Mouse (Mus musculus) frontal cortex, postnatal 36 days (tissue): ENCODE results near the gene Itpr2.
A peak's percentile ranks its signal among the peaks of the same experiment; 100 is the strongest.

Source experiments
- DNase-seq, 2 experiments: peaks; one replicate each; pipeline ENCODE4 v3.0.0; 2022; ENCODE audit warnings: low spot score in 2 of 2

Itpr2 gene

DNA sequence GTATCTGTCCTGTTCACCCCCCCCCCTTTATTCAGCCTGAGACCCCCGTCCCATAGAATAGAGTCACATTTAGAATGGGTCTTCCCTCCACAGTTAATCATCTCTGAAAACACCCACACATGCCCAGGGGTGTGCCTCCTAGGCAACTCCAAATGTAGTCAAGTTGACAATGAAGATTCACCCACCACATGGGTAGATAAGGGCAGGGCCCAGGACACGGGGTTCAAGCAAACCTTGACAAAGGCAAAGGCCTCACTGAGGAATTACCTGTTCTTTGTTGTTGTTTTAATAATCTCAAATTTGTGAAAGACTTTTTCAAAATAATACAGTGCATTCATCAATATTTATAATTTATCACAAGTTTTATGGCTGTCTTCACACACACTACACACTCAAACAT, 2.4 kb upstream of the Itpr2 start:
- DNase-seq: no peak

DNA sequence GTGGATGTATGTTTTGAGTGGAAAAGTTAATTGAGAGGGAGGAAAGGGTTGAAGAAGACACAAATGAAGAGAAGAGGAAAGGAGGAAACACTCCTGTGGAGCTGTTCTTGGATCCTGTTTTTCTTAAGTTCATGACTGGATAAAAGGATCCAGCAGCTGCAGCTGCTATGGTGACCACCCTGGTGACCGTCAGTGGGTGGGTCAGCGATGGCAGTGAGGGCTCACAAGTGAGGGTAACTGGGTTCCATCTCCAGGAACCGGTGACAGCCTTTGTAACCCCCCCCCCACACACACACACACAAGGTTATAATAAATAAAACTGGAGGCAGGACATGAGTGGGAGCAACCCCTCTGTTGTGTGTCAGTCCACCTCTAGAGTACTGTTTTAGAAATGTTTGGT, 833 bp upstream of the Itpr2 start:
- no peak for DNase-seq

DNA sequence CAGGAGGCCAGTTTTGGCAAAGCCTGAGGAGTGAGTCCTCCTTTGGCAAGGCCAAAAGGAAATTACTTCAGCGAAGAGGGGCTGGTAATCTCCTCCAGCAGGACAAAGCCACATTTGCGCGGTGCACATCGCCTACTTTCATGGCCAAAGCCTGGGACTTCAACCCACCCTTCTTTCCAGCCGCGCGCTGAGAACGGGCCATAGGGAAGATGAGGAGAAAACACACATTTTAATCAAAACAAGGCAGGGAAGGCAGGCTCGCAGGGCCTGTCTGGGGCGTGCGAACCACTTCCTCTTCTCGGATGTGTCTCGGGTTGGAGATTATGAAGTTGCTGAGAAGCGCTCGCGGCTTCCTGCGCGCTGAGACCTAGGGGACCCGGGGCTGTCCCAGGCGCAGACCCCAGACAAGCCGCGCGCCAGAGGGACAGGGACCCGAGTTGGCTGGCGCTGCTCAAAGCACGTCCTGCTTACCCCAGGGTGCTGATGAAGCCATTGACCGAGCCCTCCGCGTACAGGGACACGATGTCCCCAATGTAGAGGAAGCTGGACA, 632 bp downstream of the Itpr2 start:
- DNase-seq: peak; percentile 3 to 22

- DNase-seq: no peak
Measured at GRCm38 (mm10) chr6:146500771-146501170, 1.3 kb downstream of the Itpr2 start.

GRCm38 (mm10) chr6:146500206-146500605, 1.8 kb downstream of the Itpr2 start:
- peak in 1 of 2 experiments; percentile 5 for DNase-seq

GRCm38 (mm10) chr6:146499566-146499965, 2.5 kb downstream of the Itpr2 start:
- DNase-seq: no peak

GRCm38 (mm10) chr6:146498416-146498815, 3.6 kb downstream of the Itpr2 start:
- no peak for DNase-seq

DNA sequence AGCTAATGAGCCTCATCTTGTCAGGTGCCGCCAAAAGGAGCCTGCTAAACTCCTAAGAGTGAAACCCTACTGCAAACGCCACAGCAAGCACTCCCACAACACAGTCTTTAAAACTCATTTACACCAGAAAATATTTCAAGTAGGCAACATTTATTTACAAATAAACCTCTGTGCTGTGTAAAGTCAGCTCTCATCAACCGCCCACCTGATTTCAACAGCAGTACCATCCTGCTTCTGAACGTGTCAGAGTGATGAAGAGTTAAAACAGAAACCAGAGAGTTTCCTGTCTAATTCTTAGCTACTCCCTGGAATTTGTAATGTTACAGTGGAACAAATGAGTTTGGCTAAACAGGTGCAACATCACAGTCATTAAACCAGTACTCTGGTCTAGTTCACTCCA, 4.2 kb downstream of the Itpr2 start:
- no peak for DNase-seq

DNA sequence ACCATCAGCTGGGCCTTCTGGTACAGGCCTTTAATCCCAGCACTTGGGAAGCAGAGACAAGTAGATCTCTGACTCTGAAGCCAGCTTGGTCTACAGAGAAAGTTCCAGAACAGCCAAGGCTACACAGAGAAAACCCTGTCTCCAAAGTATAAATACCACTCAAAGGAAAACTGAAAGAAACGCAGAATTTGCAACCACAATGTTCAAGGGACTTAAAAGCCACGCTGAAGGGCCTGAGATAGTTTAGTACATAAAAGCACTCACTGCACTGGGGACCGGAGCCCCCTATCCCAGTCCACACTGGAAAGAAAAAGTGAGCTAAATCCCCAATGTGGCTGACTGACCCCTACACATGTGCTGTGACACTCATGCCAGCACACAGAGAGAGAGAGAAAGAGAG, 4.6 kb downstream of the Itpr2 start:
- DNase-seq: no peak

- no peak for DNase-seq
Measured at GRCm38 (mm10) chr6:146491680-146492079, 10.3 kb downstream of the Itpr2 start.

DNA sequence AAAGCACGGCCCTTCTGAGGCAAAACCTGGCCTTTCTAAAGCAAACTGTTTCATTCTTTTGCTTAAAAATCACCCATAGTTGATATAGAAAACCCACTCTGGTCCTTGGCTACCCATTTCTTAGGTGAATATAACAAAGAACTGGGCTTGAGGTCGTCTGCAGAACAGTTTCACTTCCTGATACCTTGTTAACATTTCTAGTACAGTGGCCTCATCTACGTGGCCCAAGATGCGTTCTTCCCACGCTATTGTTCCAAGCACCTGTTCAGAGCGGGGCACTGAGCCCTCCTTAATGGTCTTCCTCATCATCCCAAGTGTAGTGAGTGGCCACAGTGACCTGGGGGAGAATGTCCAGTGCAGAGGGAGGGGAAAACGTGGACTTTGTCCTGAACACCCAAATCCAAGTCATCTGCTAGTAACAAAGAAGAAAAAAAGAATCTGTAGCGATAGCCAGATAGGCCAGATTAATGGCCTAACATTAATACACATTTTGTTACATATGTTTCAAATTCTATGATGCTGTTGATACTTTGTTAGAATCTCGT, 11.5 kb downstream of the Itpr2 start:
- no peak for DNase-seq

DNA sequence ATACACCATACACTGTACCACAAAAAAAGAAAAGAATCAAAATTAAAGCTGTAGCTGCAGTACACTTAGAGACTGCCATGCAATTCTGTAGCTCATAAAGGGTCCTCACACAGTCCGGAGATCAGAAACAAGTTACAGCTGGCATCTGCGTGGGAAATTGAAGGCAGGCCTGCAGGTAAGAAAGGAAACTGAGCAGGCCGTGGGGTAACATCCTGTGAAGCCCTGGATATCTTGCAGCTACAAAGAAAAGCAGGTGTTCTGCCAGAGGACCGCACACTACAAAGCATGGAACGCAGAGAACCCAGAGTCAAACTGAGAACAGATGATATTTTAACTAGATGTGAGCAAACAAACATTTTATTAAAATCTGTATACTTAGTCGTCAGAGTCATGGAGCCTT, 12.2 kb downstream of the Itpr2 start:
- DNase-seq: no peak

GRCm38 (mm10) chr6:146488749-146489148, 13.3 kb downstream of the Itpr2 start:
- DNase-seq: no peak

- peak in 1 of 2 experiments; percentile 8 for DNase-seq
Measured at GRCm38 (mm10) chr6:146487079-146487478, 14.9 kb downstream of the Itpr2 start.

- DNase-seq: no peak
Measured at GRCm38 (mm10) chr6:146486073-146486472, 15.9 kb downstream of the Itpr2 start.

- DNase-seq: peak in 1 of 2 experiments; percentile 6
Measured at GRCm38 (mm10) chr6:146481441-146481840, 20.6 kb downstream of the Itpr2 start.

GRCm38 (mm10) chr6:146480925-146481324, 21.1 kb downstream of the Itpr2 start:
- no peak for DNase-seq

DNA sequence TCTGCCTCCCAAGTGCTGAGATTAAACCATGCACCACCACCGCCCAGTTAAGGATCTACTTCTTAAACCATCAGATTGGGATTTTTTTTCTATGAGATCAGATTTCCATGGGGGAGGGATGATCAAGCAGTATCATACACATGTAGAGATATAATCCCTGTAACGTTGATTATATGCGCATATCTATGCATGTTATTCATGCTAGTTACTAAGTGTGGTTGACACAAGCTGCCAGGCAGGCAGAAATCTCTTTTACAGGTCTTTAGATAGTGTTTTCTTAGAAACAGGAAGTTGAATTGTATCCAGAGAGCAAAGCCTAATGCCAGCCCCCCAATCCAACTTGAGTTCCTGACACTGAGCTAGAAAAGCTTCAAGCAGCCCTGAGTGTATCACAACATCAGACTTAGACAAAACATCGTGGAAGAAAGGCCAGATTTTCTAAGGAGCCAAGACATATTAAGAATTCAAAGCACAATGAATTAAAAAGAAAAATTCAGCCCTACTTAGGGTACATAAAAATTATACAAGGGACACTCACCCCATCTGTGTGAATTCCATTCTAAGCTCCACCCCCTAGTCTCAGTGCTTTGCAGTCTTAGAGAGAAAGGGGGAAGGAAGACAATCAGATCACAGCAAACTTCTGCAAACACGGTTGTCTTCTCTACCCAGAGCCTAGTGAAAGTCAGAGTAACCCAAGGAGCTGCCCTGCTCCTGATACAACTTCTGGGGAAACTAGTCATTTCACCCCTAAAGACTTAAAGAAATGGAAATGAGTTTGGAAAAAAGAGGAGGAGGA, 22.9 kb downstream of the Itpr2 start:
- no peak for DNase-seq

GRCm38 (mm10) chr6:146476865-146477264, 25.2 kb downstream of the Itpr2 start:
- no peak for DNase-seq

DNA sequence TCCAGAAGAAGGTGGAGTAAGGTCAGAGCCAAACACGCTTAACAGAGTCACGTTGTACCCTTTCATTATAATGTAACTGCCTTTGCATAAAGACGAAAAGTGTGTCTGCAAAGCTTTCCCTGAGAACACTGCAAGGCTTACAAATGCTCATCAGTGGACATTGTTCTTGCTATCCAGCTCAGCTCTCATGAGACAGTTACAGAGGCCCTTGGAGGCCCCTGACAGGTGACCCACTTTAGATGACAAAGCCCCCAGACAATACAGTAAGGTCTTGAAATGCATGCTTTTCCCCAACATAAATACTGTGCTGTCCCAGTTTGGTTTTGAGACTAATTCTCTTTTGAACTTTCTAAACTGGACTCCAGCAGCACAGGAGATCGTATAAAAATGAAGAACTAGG, 27.9 kb downstream of the Itpr2 start:
- no peak for DNase-seq

- no peak for DNase-seq
Measured at GRCm38 (mm10) chr6:146473216-146473955, 28.6 kb downstream of the Itpr2 start.

DNA sequence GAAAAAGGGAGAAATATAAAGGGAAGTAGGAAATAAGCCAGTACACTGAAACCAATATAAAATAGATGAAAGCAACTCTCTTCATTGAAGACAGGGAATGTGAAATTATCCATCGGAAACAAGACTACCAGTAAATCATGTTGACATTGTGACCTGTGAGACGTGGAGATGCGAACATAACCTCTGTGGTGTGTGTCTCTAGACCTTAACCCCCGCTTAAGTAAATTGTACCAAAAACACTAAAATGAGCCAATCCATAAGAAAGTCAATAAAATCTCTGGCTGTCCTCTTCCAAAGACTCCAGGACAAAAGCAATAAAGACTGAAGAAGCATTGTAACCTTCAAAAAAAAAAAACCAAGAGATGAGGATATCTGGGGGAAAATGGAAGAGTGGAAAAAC, 31.6 kb downstream of the Itpr2 start:
- no peak for DNase-seq

- DNase-seq: no peak
Measured at GRCm38 (mm10) chr6:146469936-146470335, 32.1 kb downstream of the Itpr2 start.
